Mouse (Mus musculus): ENCODE measurements at regions not wholly inside any gene's neighbourhood (a gene's known extent, or its start where the extent isn't known, plus 50 kb on each side); places are given as distances from the start of the nearest gene placed in this dataset.
A peak's percentile ranks its signal among the peaks of the same experiment; 100 is the strongest.

GRCm38 (mm10) chr12:49832118-49832847 lies 447.3 kb downstream of the Gm43517 start:
- Histone ChIP-seq H3K4me2 (no peak overlapping the region), H3K9ac (no peak overlapping the region), H3K9me3 (no peaks in the 10 kb centered on the region), H3K27ac (replicated peaks) (no peak overlapping the region), H3K36me3 (no peaks in the 10 kb centered on the region), H3K27me3 (no peaks in the 10 kb centered on the region), H3K4me3 (no peak overlapping the region), H3K4me1 (replicated peaks) (no peaks in the 10 kb centered on the region)
- WGBS: 66% methylated on average over 3 of the region's 3 CpGs
- no peak for ATAC-seq (ENCODE audit: low FRiP score, low read depth)

DNA sequence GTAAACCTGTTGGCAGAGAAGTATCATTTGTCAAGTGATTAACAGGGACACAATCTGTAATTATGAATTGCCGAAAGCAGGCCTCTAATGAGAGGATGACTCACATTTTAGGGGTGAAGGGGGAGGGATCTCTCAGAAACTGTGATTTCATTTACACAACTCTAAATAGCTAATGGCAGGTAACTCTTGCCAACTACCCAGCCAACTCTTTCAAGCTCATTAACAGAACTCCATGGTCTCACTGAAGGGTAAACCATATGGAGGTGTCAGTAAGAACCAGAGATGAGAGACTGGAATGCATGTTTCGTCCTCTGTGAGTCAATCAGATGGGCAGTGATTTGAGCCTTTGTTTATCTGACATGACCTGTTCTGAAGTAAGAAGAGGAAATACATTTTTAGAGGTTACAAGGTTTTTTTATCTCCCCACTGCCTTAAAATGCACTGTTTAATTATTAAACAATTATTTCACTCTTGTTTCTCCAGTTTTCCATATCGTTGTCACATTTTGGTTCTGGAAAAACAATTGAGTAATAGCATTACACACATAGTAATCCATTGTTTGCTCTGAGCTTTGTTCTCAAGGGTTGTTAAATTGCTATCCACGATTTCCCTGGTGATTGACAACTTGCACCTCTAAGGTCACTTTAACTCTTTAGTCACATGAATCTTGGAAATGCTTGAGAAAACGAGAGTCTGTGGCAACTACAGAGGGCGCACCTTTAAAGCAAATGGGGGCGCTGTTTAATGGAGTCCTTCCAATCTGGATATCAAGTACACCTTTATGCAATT lies 451.5 kb downstream of the Gm43517 start:
- Histone ChIP-seq H3K36me3 (no peaks in the 10 kb centered on the region), H3K27ac (replicated peaks) (no peak overlapping the region), H3K4me1 (replicated peaks) (no peaks in the 10 kb centered on the region), H3K4me2 (no peak overlapping the region), H3K9ac (no peak overlapping the region), H3K4me3 (no peak overlapping the region), H3K9me3 (no peaks in the 10 kb centered on the region), H3K27me3 (no peaks in the 10 kb centered on the region)
- ATAC-seq (ENCODE audit: low FRiP score, low read depth): no peak
- WGBS: 59% methylated on average over 7 of the region's 7 CpGs

- Histone ChIP-seq H3K9ac (no peak overlapping the region), H3K4me3 (no peak overlapping the region), H3K4me2 (no peak overlapping the region), H3K27me3 (no peaks in the 10 kb centered on the region), H3K4me1 (replicated peaks) (no peaks in the 10 kb centered on the region), H3K9me3 (no peaks in the 10 kb centered on the region), H3K36me3 (no peaks in the 10 kb centered on the region), H3K27ac (replicated peaks) (no peak overlapping the region)
- 88% methylated on average over 2 of the region's 2 CpGs for WGBS
- ATAC-seq (ENCODE audit: low FRiP score, low read depth): no peak
Measured at GRCm38 (mm10) chr12:49885507-49885906, 500.5 kb downstream of the Gm43517 start.

DNA sequence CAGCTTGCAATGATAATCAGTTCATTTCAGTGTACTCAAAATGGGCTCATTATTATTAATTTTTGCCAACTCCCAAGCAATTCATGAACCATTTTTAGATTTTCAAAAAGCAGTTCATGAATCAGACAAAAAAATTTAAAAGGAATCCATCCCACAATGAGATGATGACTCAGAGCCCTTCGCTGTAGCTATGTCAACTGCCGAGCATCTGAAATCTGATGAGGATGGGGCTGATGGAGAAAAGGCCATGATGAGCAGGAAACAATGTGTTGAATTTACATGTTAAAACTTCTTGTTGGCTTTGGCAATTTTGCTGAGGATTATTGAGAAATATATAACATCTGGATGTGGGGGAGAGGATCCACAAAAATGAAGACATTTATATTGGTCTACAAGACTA lies 502.3 kb downstream of the Gm43517 start:
- WGBS: 87% methylated on average over 2 of the region's 2 CpGs
- Histone ChIP-seq H3K9me3 (no peaks in the 10 kb centered on the region), H3K36me3 (no peaks in the 10 kb centered on the region), H3K4me3 (no peak overlapping the region), H3K9ac (no peak overlapping the region), H3K4me1 (replicated peaks) (no peaks in the 10 kb centered on the region), H3K4me2 (no peak overlapping the region), H3K27me3 (no peaks in the 10 kb centered on the region), H3K27ac (replicated peaks) (no peak overlapping the region)
- no peak for ATAC-seq (ENCODE audit: low FRiP score, low read depth)

- H3K9me3 ChIP-seq: no peaks in the 10 kb centered on the region
- no peak overlapping the region for H3K9ac ChIP-seq
- no peak overlapping the region for H3K4me3 ChIP-seq
- H3K4me2 ChIP-seq: no peak overlapping the region
- 84% methylated on average over 2 of the region's 2 CpGs for WGBS
- no peak overlapping the region for H3K27ac ChIP-seq (replicated peaks)
- H3K4me1 ChIP-seq (replicated peaks): no peaks in the 10 kb centered on the region
- no peak for ATAC-seq (ENCODE audit: low FRiP score, low read depth)
- no peaks in the 10 kb centered on the region for H3K27me3 ChIP-seq
- no peaks in the 10 kb centered on the region for H3K36me3 ChIP-seq
Measured at GRCm38 (mm10) chr12:49897768-49898167, 512.8 kb downstream of the Gm43517 start.

GRCm38 (mm10) chr12:49915691-49916090 lies 530.7 kb downstream of the Gm43517 start:
- no peaks in the 10 kb centered on the region for H3K36me3 ChIP-seq
- H3K4me3 ChIP-seq: no peak overlapping the region
- no peak overlapping the region for H3K4me2 ChIP-seq
- no peaks in the 10 kb centered on the region for H3K9me3 ChIP-seq
- no peak for ATAC-seq (ENCODE audit: low FRiP score, low read depth)
- WGBS: 90% methylated on average over 3 of the region's 3 CpGs
- H3K27ac ChIP-seq (replicated peaks): no peak overlapping the region
- H3K9ac ChIP-seq: no peak overlapping the region
- no peaks in the 10 kb centered on the region for H3K27me3 ChIP-seq
- H3K4me1 ChIP-seq (replicated peaks): no peaks in the 10 kb centered on the region

DNA sequence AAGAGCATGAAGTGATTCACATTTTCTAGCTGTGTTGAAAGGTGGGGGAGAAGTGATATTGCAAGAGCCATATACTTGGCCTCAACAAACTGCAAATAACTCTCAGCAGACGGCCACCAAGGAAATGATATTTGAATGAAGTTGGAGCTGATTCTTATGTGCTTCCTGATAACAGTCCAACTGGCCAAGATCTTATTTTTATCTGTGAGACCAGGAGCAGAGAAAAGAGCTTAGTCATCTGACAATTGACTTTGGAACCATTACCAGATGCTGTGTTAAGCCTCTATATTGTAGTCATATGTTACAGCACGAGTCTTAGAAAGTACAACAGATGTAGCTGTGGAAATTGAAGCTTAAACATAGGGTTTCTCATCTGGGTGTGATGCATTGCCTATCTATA lies 536.6 kb downstream of the Gm43517 start:
- no peak overlapping the region for H3K4me2 ChIP-seq
- H3K4me3 ChIP-seq: no peak overlapping the region
- H3K4me1 ChIP-seq (replicated peaks): no peaks in the 10 kb centered on the region
- H3K9me3 ChIP-seq: no peaks in the 10 kb centered on the region
- H3K27me3 ChIP-seq: no peaks in the 10 kb centered on the region
- no peak overlapping the region for H3K27ac ChIP-seq (replicated peaks)
- H3K36me3 ChIP-seq: no peaks in the 10 kb centered on the region
- WGBS: 82% methylated on average over 2 of the region's 2 CpGs
- H3K9ac ChIP-seq: no peak overlapping the region
- ATAC-seq (ENCODE audit: low FRiP score, low read depth): no peak

DNA sequence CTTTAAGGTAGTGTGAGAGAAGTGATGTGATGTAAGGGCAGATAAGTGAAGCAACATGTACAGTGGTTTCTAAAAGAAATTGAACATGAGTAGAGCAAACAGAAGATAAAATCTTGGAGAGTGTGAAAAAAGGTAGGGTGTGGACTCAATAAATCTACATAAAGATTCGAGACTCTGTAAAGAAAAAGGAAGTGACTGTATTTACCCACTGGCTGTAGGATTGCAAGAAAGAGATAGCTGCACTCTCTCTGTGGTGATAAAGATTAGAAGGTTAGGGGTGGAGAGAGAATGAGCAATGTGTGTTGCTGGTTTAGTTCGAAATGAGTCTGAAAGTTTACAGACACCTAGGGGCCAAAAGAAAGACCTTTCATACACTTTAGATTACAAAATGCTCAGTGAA lies 555.8 kb downstream of the Gm43517 start:
- Histone ChIP-seq H3K36me3 (no peaks in the 10 kb centered on the region), H3K27me3 (no peaks in the 10 kb centered on the region)

GRCm38 (mm10) chr12:49944911-49945627 lies 560.1 kb downstream of the Gm43517 start:
- no peak overlapping the region; the same call in 1 of the 2 replicates for H3K27ac ChIP-seq (replicated peaks)
- WGBS: 44% methylated on average over 9 of the region's 9 CpGs
- H3K4me1 ChIP-seq (replicated peaks): peaks cover 12% of the 10 kb centered on the region; the same call in 1 of the 2 replicates
- ATAC-seq (ENCODE audit: low FRiP score, low read depth): 0 out of 2 replicates have a peak, but pooled peaks have one; percentile 38
- no peak overlapping the region for H3K4me3 ChIP-seq
- H3K27me3 ChIP-seq: no peaks in the 10 kb centered on the region
- H3K9me3 ChIP-seq: no peaks in the 10 kb centered on the region
- peak overlapping the region; percentile 0; the same call in 1 of the 2 replicates for H3K4me2 ChIP-seq
- H3K9ac ChIP-seq: no peak overlapping the region
- H3K36me3 ChIP-seq: no peaks in the 10 kb centered on the region

More for the DNA sequence above, 555.8 kb downstream of the Gm43517 start:
- Histone ChIP-seq H3K4me3 (no peak overlapping the region), H3K4me1 (replicated peaks) (peaks cover 9% of the 10 kb centered on the region; the same call in 1 of the 2 replicates), H3K9me3 (no peaks in the 10 kb centered on the region), H3K9ac (no peak overlapping the region), H3K27ac (replicated peaks) (no peak overlapping the region), H3K4me2 (no peak overlapping the region)
- ATAC-seq (ENCODE audit: low FRiP score, low read depth): no peak
- WGBS: 82% methylated on average over 2 of the region's 2 CpGs

DNA sequence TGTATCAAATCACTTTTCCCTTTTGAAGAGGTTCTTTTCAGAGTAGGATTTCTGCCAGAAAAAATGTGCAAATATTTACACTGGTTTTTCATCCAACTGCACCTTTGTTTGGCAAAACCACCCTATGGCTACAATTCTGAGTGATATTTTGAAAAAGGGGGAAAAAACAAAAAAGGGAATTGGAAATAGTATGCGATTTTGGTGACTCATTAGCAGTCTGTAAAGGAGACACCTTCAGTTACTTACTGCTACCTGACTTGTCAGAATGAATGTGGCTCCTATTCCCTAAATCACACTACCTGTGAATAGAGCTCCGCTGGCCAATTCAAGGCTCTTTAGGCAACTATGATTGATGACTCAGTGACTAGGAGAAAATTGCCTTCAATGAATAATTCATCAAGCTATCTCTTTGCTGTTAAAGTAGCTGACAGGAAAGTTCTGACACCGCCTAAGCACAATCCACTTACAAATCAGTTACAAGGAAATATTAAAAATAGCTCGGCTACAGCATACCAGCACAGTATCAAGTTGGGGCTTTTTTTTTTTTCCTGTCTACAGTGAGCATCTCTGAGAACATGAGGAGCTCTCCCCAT lies 560.8 kb downstream of the Gm43517 start:
- WGBS: 25% methylated on average over 4 of the region's 4 CpGs
- ATAC-seq (ENCODE audit: low FRiP score, low read depth): peak; percentile 76; the same call in 1 of the 2 replicates
- H3K27ac ChIP-seq (replicated peaks): no peak overlapping the region; the same call in 1 of the 2 replicates
- H3K27me3 ChIP-seq: no peaks in the 10 kb centered on the region
- no peaks in the 10 kb centered on the region for H3K36me3 ChIP-seq
- H3K9ac ChIP-seq: no peak overlapping the region
- H3K9me3 ChIP-seq: no peaks in the 10 kb centered on the region
- H3K4me3 ChIP-seq: no peak overlapping the region
- H3K4me1 ChIP-seq (replicated peaks): peaks cover 12% of the 10 kb centered on the region; the same call in 1 of the 2 replicates
- H3K4me2 ChIP-seq: peak overlapping the region; percentile 0; the same call in 1 of the 2 replicates

DNA sequence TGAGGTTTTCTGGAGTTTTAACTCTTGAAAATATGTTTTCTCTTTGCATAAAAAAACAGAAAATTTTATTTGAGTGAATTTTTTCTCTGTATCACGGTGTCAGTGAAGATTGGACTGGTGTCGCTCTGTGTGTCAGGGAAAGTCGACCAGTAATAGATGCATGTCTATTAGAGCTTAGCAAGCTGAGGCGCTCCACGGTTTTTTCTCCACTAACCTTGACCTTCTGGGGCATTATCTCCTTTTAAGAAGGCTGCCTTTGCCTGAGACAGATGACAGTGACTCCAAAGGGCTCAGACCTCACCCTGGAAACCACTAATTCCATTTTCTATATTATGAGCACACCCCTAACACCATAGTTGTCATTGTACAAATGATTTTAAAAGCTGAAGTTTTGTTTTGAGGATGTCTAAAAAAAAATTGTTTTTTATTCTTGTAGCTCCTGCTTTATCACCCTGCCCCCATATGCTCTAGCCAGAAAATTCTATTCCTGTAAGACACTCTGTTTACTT lies 561.8 kb downstream of the Gm43517 start:
- Histone ChIP-seq H3K9me3 (no peaks in the 10 kb centered on the region), H3K36me3 (no peaks in the 10 kb centered on the region), H3K4me1 (replicated peaks) (peaks cover 12% of the 10 kb centered on the region; the same call in 1 of the 2 replicates), H3K4me3 (no peak overlapping the region), H3K27ac (replicated peaks) (no peak overlapping the region), H3K4me2 (no peak overlapping the region), H3K27me3 (no peaks in the 10 kb centered on the region), H3K9ac (no peak overlapping the region)
- WGBS: 20% methylated on average over 5 of the region's 5 CpGs
- no peak for ATAC-seq (ENCODE audit: low FRiP score, low read depth)

Measured in hindbrain, embryonic 15.5 days (tissue).